Mouse (Mus musculus) hindbrain, embryonic 11.5 days (tissue): Measurements from ENCODE around the gene Cpa1. TPM values are rescaled to one million over a fixed set of nuclear protein-coding genes. Genes with fewer than 3 reads are reported as not detected.

Experiments used
- ATAC-seq: fragments of 200-750 bp; cut with Nextera tagmentation; 2 replicates; pipeline ENCODE4 v1.8.0; 2017; ENCODE audit warnings: mild to moderate bottlenecking, moderate TSS enrichment, moderate library complexity; ENCODE audit not compliant: low FRiP score
- DNase-seq: peaks from one replicate; pipeline ENCODE4 v3.0.0-alpha.2; 2015; ENCODE audit warnings: low spot score
- H3K27ac ChIP-seq: fragments of 300-500 bp; sonication (generic); 2 replicates; pipeline ENCODE4 v1.5.1; 2014; ENCODE audit warnings: mild to moderate bottlenecking, low read depth, low read length
- H3K27me3 ChIP-seq: fragments of 300-500 bp; sonication (generic); 2 replicates; pipeline ENCODE4 v1.6.1; 2014; ENCODE audit warnings: mild to moderate bottlenecking, low read length, moderate library complexity, mixed read lengths; ENCODE audit not compliant: control insufficient read depth, insufficient read depth
- H3K36me3 ChIP-seq: fragments of 300-500 bp; sonication (generic); 2 replicates; pipeline ENCODE4 v1.6.1; 2014; ENCODE audit warnings: mild to moderate bottlenecking, low read length, moderate library complexity, mixed read lengths; ENCODE audit not compliant: control insufficient read depth, insufficient read depth
- H3K4me1 ChIP-seq: fragments of 300-500 bp; sonication (generic); replicated peaks from 2 replicates; pipeline ENCODE4 v1.6.1; 2014; ENCODE audit warnings: low read length, mixed read lengths; ENCODE audit not compliant: control insufficient read depth, insufficient read depth
- H3K4me2 ChIP-seq: fragments of 300-500 bp; sonication (generic); replicated peaks from 2 replicates; pipeline ENCODE4 v1.6.1; 2014; ENCODE audit warnings: mild to moderate bottlenecking, low read depth, low read length
- H3K4me3 ChIP-seq: fragments of 300-500 bp; sonication (generic); 2 replicates; pipeline ENCODE4 v1.5.1; 2014; ENCODE audit warnings: low read depth, low read length
- H3K9ac ChIP-seq: fragments of 300-500 bp; sonication (generic); 2 replicates; pipeline ENCODE4 v1.6.1; 2014; ENCODE audit warnings: low read depth, low read length
- H3K9me3 ChIP-seq: fragments of 300-500 bp; sonication (generic); 2 replicates; pipeline ENCODE4 v1.6.1; 2016; ENCODE audit warnings: low read length; ENCODE audit not compliant: control insufficient read depth
- WGBS: fragments of 180-500 bp; shearing (Covaris S2); extraction: QIAGEN DNeasy Blood & Tissue Kit; methylation state at CpG from one replicate; pipeline ENCODE4 v1.1.7; 2014; 5-methylcytosine and 5-hydroxymethylcytosine counted together
- polyA plus RNA-seq: library from polyadenylated mRNA; unstranded; fragments of >200 nt; fragmentation: Nextera tagmentation; extraction: Ambion mirVana; gene quantifications from 2 replicates; pipeline ENCODE4 v1.2.1, GENCODE M21; 2014

Gene Cpa1
- polyA plus RNA-seq, 1 experiment from 2014 or later: 0.11 TPM

DNA sequence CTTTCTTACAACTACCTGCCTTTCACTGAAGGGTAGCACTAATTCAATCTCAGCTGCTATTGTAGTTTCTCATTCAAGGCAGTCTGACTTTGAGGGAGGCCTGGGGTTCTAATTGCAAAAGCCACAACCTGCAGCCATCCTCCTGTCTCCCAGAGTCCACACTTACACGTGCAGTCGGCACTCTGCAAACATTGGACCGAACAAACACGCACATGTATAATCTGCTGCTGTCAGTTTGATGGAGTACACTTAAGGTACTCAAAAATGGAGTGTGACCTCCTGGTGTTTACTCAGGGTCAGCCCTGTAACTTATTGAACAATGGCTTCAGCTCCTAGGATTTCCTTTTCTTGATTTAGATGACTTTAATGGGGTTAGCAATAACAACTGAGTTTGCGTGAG is 40.5 kb downstream of the Cpa1 start:
- no peaks in the 10 kb centered on the region for H3K9me3 ChIP-seq
- no peaks in the 10 kb centered on the region for H3K27me3 ChIP-seq
- no peak overlapping the region for H3K4me2 ChIP-seq
- no peak overlapping the region for H3K9ac ChIP-seq
- H3K27ac ChIP-seq: no peak overlapping the region
- 72% methylated on average over 5 of the region's 5 CpGs for WGBS
- peaks cover 10% of the 10 kb centered on the region for H3K4me1 ChIP-seq
- ATAC-seq: no peak
- H3K36me3 ChIP-seq: no peaks in the 10 kb centered on the region
- no peak for DNase-seq
- no peak overlapping the region for H3K4me3 ChIP-seq

DNA sequence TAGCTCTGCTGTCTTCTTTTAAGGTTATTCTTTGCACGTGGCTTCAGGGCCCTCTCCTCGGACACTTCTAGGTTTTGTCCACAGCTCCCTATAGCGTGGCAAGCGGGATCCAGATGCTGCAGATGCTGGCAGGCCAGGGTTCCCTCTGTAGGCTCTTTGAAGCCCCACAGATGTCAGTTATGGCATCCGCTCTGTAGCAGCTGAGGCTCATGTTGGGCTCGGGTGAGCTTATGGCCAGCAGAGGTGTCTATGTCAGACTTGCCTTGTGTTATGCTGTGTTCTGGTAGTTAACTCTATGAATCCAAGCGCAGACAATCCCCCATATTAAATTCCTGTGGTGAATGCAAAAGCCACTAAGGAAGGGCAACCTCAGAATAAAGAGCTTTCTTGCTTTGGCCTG is 41.4 kb downstream of the Cpa1 start:
- no peak for ATAC-seq
- Histone ChIP-seq H3K27me3 (no peaks in the 10 kb centered on the region), H3K9ac (no peak overlapping the region), H3K4me1 (peaks cover 7% of the 10 kb centered on the region), H3K27ac (no peak overlapping the region), H3K4me2 (no peak overlapping the region), H3K4me3 (no peak overlapping the region), H3K9me3 (no peaks in the 10 kb centered on the region), H3K36me3 (no peaks in the 10 kb centered on the region)
- WGBS: 73% methylated on average over 7 of the region's 7 CpGs
- DNase-seq: no peak

DNA sequence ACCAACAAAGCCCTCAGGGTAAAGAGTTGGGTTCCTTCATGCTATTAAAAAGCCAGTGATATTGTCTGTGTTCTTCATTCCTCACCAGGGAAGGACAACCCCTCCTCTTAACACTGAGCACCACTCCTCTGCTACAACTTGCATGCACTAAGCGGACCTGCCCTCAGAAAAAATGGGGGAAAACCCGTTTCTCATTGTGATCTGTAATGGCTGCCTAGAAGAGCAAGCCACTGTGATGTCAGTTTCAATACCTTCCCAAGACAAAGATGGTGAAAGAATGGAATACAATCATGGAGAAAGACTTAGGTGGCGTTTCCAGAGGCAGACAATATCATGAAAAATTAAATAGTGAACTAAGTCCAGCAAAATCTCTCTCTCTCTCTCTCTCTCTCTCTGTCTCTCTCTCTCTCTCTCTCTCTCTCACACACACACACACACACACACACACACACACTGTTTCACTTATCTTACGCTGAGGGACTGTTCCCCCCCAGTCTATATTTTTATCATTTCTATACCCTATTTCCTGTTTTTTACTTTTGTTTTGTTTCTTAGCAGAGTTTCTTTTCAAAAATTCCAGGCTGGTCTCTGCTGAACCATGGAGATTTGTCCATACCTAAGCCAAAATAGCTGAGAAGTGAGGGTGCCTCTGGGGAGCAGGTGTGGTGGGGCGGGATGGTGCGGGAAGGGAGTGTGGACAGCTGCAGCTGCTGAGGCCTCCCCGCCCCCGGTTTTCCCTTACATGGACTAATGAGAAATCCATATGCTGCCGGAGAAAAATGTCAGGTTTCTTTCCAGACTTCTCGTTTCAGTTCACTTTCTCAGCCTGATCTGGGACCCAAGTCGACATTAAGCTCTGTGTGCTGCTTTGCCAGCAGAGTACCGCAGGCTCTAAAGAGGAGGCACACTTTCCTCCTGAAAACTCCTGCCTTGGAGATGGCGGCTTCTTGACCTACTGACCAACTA is 43.2 kb downstream of the Cpa1 start:
- H3K4me2 ChIP-seq: no peak overlapping the region
- no peaks in the 10 kb centered on the region for H3K36me3 ChIP-seq
- H3K9ac ChIP-seq: no peak overlapping the region
- no peaks in the 10 kb centered on the region for H3K27me3 ChIP-seq
- H3K4me3 ChIP-seq: no peak overlapping the region
- H3K4me1 ChIP-seq: 0 out of 2 replicates have a peak, but pooled peaks cover 3% of the 10 kb centered on the region
- no peak for ATAC-seq
- H3K27ac ChIP-seq: peak overlapping the region; percentile 31; the same call in 1 of the 2 replicates
- no peaks in the 10 kb centered on the region for H3K9me3 ChIP-seq
- WGBS: 58% methylated on average over 13 of the region's 13 CpGs
- DNase-seq: peak; percentile 37

DNA sequence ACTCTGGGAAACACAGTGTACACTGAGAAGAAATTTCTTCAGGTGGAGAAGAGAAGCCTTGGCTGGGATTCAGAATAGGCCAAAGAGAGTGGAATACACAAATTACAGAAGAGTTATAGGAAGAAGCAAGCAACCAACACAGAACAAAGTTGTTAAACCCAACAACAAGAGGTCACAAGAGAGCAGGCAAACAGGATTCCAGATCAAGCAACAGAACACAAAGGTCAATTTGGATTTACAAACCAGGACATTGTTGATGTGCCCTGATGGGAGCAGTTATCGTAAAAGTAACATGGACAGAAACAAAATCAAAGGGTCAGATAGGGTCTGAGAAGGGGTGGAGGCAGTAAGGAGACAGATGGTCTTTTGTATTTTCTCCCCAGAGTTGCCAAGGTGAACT is 45.6 kb downstream of the Cpa1 start:
- H3K36me3 ChIP-seq: no peaks in the 10 kb centered on the region
- H3K4me3 ChIP-seq: no peak overlapping the region
- no peak overlapping the region for H3K27ac ChIP-seq
- H3K4me2 ChIP-seq: no peak overlapping the region
- H3K4me1 ChIP-seq: no peaks in the 10 kb centered on the region
- no peaks in the 10 kb centered on the region for H3K9me3 ChIP-seq
- ATAC-seq: no peak
- H3K27me3 ChIP-seq: no peaks in the 10 kb centered on the region
- WGBS: 80% methylated on average over 1 of the region's 1 CpGs
- H3K9ac ChIP-seq: no peak overlapping the region
- no peak for DNase-seq

DNA sequence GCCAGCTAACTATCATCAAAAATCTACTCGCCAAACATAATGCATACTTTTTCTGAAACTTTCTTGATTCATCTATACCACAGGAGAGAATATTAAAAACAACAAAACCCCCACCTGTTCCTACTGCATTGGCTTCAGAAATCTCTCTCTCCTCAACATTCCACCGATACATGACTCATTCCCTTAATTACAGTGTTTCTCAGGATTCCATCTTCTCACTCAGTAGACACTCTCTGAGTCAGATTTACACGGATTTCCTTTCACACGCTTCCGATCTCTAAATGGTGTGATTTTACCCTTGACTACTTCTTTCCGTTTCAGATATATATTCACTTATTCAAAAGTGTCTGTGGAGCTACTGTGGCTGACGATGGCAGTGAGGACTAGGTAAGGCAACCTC is 48.2 kb downstream of the Cpa1 start:
- DNase-seq: no peak
- 95% methylated on average over 7 of the region's 7 CpGs for WGBS
- H3K36me3 ChIP-seq: no peaks in the 10 kb centered on the region

DNA sequence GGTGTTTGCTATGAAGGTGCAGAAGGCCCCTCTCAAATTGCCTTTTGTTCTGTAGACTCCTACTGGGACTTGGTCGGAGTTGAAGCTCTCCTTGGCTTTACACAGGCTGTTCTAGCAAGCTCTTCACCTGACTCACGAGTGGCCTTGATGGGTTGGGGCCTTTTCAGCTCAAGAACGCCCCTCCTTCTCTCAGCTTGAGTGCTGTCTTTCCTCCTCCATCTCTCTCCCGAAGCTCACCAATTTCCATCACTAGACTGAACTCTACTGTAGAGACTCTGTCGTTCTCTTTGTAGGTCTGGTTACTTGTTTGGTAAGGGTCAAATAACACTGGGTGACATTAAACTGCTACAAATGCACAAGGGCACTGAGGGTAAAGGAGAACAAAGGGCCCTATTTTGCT is 53.8 kb downstream of the Cpa1 start:
- Histone ChIP-seq H3K4me1 (no peaks in the 10 kb centered on the region; the same call in 1 of the 2 replicates), H3K4me3 (peak overlapping the region; percentile 48), H3K27ac (peak overlapping the region; percentile 95), H3K27me3 (no peaks in the 10 kb centered on the region), H3K36me3 (no peaks in the 10 kb centered on the region), H3K9me3 (no peaks in the 10 kb centered on the region), H3K9ac (peak overlapping the region; percentile 64), H3K4me2 (peak overlapping the region; percentile 54)
- WGBS: 80% methylated on average over 5 of the region's 5 CpGs
- no peak; the same call in 1 of the 2 replicates for ATAC-seq
- peak; percentile 41 for DNase-seq

More for the DNA sequence above, 48.2 kb downstream of the Cpa1 start:
- no peak overlapping the region for H3K4me3 ChIP-seq
- H3K4me1 ChIP-seq: no peaks in the 10 kb centered on the region
- H3K9me3 ChIP-seq: no peaks in the 10 kb centered on the region
- H3K27me3 ChIP-seq: no peaks in the 10 kb centered on the region
- no peak overlapping the region for H3K9ac ChIP-seq
- no peak overlapping the region for H3K27ac ChIP-seq
- no peak overlapping the region for H3K4me2 ChIP-seq
- no peak for ATAC-seq

DNA sequence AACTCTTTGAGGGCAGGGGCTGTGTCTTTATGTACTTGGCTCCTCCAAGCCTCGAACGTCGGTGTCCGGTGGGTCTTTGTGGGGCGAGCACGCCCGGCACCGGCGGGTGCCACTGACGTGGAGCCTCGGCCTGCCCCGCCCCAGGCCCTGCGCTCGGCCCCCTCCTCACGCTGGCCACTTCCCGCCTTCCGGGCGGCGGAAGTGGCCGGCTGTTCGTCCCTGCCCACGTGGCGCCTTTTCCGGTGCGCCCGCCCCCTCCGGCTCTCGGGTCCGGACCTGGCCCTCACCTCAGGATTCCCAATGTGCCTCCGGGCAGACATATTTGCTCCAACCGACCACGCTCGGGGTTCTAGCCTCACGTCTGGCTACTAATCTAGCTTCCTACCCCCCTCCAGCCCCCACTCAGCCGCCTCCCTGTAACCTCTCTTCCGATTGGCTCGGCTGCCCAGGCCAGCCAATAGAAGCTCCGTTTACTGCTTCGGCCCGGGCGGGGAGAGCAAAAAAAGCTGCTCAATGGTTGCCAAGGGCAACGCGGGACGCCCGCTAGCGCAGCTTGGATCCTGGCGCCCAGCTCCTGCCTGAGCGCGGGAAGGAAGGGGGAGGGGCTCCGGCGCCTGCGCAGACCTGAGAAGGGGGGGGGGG is 54.5 kb downstream of the Cpa1 start, which contains the start of gene Cep41:
Gene Cep41 (minus strand): TSS at position 400 of the 642 bp plus-strand sequence.
- Histone ChIP-seq H3K4me1 (no peaks in the 10 kb centered on the region; the same call in 1 of the 2 replicates), H3K27ac (peak within 1 kb of the TSS; percentile 95), H3K4me3 (peak within 1 kb of the TSS; percentile 48), H3K9ac (peak within 1 kb of the TSS; percentile 64), H3K9me3 (no peaks in the 10 kb centered on the region), H3K4me2 (peak within 1 kb of the TSS; percentile 54), H3K36me3 (no peaks in the 10 kb centered on the region), H3K27me3 (no peaks in the 10 kb centered on the region)
- ATAC-seq: peak; percentile 97
- DNase-seq: peak; percentile 99
- WGBS: under 1% methylated on average over 40 of the region's 52 CpGs

DNA sequence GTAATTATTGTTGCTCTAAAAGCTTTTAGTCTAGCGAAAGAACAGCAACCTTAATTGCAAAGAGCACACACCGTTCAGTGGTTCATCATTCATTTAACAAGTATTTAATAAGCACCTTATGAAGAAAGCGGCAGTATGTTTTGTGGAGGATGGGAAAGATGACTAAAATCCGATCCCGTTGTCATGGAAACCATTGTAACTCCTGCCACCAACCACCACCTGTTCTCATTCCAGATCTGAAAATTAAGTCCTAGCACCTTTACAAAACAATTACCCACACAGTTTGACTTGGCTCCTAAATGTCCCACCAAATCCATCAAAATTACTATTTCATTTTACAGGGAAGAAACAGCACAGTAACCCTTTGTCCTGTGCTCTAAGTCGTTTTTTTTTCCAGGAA is 55.2 kb downstream of the Cpa1 start:
- H3K4me2 ChIP-seq: peak overlapping the region; percentile 54; the same call in 1 of the 2 replicates
- WGBS: 42% methylated on average over 6 of the region's 6 CpGs
- H3K4me1 ChIP-seq: no peaks in the 10 kb centered on the region; the same call in 1 of the 2 replicates
- H3K4me3 ChIP-seq: no peak overlapping the region
- no peak overlapping the region for H3K27ac ChIP-seq
- ATAC-seq: peak; percentile 10; the same call in 1 of the 2 replicates
- H3K36me3 ChIP-seq: no peaks in the 10 kb centered on the region
- H3K9me3 ChIP-seq: no peaks in the 10 kb centered on the region
- DNase-seq: peak; percentile 48
- H3K27me3 ChIP-seq: no peaks in the 10 kb centered on the region
- H3K9ac ChIP-seq: no peak overlapping the region
